Mouse (Mus musculus): ENCODE results near the gene 6430550D23Rik. TPM values are rescaled to one million over a fixed set of nuclear protein-coding genes. Genes with fewer than 3 reads are reported as not detected.

The 6430550D23Rik gene
- polyA plus RNA-seq (2016; fragmentation: Nextera tagmentation; extraction: Ambion mirVana), result 0.79 and 1.4 TPM in 2 replicates

DNA sequence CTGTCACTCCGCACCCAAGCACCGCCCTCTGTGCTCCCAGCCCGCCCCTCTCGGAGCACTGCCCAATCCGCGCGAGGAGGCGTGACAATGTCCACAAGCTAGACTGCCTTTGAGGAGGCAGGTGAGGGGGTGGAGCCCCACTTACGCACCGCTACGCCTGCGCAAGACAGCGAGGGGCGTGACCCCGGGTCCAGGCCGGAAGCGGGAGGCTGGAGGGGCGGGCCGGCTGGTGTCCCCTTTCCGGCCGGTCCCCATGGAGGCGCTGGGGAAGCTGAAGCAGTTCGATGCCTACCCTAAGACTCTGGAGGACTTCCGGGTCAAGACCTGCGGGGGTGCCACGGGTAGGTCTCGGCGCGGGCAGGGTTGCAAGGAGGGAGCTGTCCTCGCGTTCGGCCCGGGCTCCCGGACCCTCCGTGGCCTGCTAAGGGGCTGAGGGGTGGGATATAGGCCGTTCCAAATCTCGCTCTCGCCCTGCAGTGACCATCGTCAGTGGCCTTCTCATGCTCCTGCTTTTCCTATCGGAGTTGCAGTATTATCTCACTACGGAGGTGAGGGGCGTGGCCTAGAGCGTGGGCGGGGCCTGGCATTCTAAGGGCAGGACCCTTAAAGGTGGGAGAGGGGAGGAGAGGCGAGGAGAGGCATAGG is at the start of gene 6430550D23Rik, which contains the start of gene Ergic3:
TSS of gene 6430550D23Rik (minus strand) at position 90 of the 645 bp plus-strand sequence.
TSS of gene Ergic3 (plus strand) at position 158 of the 645 bp plus-strand sequence.
- Histone ChIP-seq H3K9me3 (no peaks in the 10 kb centered on the region), H3K4me1 (peaks cover 13% of the 10 kb centered on the region), H3K27ac (peak within 1 kb of the TSS; percentile 92), H3K36me3 (peaks cover 39% of the 10 kb centered on the region), H3K27me3 (ENCODE audit: insufficient read depth, poor library complexity, severe bottlenecking) (no peaks in the 10 kb centered on the region), H3K4me3 (peak within 1 kb of the TSS; percentile 90)
- peak; percentile 99 for DNase-seq (ENCODE audit: low spot score)
- under 1% methylated on average over 45 of the region's 45 CpGs for WGBS

DNA sequence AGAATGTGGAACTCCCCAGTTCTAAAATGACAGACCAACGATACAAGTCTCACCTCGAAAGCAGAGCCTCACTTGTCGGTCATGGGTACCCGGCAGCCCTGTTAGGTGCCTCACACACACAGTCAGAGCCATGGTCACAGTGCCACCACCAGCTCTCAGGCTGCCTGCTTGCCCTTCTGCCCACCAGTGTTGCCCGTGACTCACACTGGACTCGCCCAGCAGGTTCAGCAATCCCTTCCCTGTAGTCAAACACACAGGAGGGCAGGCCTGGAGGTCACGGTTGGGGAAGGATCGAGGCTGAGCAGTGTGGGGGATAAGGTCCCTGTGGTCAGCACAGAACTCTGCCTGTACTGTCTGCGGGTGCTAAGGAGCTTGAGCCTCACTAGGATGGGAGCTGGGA is 45.0 kb upstream of the 6430550D23Rik start, which contains the start of gene Fer1l4:
TSS of gene Fer1l4 (minus strand) at position 132 of the 400 bp plus-strand sequence.
- Histone ChIP-seq H3K4me3 (no peak within 1 kb of the TSS), H3K4me1 (peaks cover 4% of the 10 kb centered on the region; the same call in 1 of the 2 replicates), H3K36me3 (no peaks in the 10 kb centered on the region), H3K27me3 (ENCODE audit: insufficient read depth, poor library complexity, severe bottlenecking) (peaks cover 31% of the 10 kb centered on the region), H3K27ac (no peak within 1 kb of the TSS), H3K9me3 (no peaks in the 10 kb centered on the region)
- DNase-seq (ENCODE audit: low spot score), result no peak
- 72% methylated on average over 9 of the region's 9 CpGs for WGBS

DNA sequence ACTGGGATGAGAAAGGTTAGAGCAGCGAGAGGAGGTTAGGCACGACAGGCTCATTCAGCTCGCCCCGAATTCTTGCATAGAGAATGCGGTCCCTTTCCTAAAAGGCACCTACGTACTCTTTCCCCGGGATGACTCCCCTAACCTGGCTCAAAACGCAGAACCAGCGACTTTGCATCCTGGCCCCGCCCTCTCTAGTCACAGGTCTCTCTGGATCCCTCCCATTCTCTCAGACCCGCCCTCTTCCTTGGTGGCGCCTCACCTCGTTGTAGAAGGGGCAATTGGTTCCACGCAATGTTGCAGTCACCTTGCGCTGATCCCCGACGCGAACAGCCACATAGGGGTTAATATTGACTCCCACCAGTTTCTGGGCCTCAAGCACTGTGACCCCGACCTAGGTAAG is 40.2 kb upstream of the 6430550D23Rik start:
- Histone ChIP-seq H3K9me3 (no peaks in the 10 kb centered on the region), H3K27me3 (ENCODE audit: insufficient read depth, poor library complexity, severe bottlenecking) (peaks cover 76% of the 10 kb centered on the region), H3K27ac (no peak overlapping the region), H3K36me3 (no peaks in the 10 kb centered on the region), H3K4me3 (peak overlapping the region; percentile 33), H3K4me1 (peaks cover 7% of the 10 kb centered on the region; the same call in 1 of the 2 replicates)
- 7% methylated on average over 19 of the region's 19 CpGs for WGBS
- no peak for DNase-seq (ENCODE audit: low spot score)

DNA sequence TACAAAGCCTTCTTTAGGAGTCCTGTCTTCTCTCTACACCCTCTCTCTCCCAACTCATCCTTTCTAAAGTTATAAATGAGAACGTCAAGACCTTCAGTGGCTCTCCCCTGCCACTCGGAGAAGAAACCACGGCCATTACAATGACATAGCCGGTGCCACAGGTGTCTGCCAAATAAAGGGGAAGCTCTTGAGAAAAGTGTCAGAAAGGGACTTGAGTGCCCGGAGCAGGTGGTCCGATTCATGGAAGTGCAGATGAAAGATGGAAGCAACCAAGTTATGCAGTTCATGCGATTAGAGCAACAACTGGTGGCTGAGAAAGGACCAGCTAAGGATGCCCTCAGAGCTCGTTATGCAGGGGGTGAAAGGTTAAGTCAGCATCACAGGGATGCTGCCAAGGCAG is 35.1 kb upstream of the 6430550D23Rik start:
- 79% methylated on average over 8 of the region's 8 CpGs for WGBS

DNA sequence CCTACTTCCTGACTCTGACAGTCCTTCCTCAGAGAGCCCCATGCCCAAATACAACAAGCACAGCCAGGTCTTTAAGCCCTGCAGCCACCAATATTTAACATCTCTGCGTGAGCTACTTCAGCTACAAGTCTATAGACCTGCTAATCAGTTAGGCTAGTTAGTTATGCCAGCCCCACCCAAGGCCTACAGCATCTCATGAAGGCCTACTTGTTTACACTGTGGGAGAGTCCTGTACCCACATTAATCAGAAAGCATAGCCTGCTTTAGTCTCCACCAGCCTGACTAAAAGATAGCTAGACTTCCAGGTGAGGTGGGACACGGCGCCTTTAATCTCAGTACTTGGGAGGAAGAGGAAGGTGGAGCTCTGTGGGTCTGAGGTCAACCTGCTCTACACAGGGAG is 31.6 kb upstream of the 6430550D23Rik start:
- no peak overlapping the region for H3K27ac ChIP-seq
- H3K4me1 ChIP-seq, result no peaks in the 10 kb centered on the region
- no peak overlapping the region for H3K4me3 ChIP-seq
- no peak for DNase-seq (ENCODE audit: low spot score)
- no peaks in the 10 kb centered on the region for H3K36me3 ChIP-seq
- no peaks in the 10 kb centered on the region for H3K9me3 ChIP-seq
- WGBS, result 71% methylated on average over 3 of the region's 3 CpGs
- H3K27me3 ChIP-seq (ENCODE audit: insufficient read depth, poor library complexity, severe bottlenecking), result peaks cover 13% of the 10 kb centered on the region; the same call in 1 of the 2 replicates

More for the DNA sequence above, 35.1 kb upstream of the 6430550D23Rik start:
- no peak overlapping the region for H3K4me3 ChIP-seq
- peaks cover 4% of the 10 kb centered on the region; the same call in 1 of the 2 replicates for H3K4me1 ChIP-seq
- H3K27ac ChIP-seq, result no peak overlapping the region
- H3K27me3 ChIP-seq (ENCODE audit: insufficient read depth, poor library complexity, severe bottlenecking), result peaks cover 47% of the 10 kb centered on the region
- no peak for DNase-seq (ENCODE audit: low spot score)
- no peaks in the 10 kb centered on the region for H3K9me3 ChIP-seq
- no peaks in the 10 kb centered on the region for H3K36me3 ChIP-seq

DNA sequence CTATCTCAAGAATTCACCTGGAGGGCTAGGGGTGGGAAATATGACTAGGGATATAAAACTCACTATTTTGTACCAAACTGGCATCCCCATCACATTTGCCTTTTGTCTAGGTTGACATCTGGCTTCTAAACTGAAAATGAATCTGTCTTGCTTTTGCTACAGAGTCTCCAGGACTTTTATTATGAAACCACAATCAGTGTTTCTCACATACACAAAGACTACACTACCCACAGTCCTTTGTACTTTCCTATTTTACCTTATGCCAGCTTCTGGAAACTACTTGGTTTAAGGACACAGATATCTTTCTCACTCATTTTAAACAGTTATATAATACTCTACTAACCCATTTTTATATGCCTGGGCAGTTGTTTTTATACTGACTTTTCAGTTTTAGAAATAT is 17.7 kb upstream of the 6430550D23Rik start:
- Histone ChIP-seq H3K9me3 (no peaks in the 10 kb centered on the region), H3K27me3 (ENCODE audit: insufficient read depth, poor library complexity, severe bottlenecking) (no peaks in the 10 kb centered on the region), H3K4me3 (no peak overlapping the region), H3K36me3 (no peaks in the 10 kb centered on the region), H3K4me1 (peaks cover 7% of the 10 kb centered on the region), H3K27ac (no peak overlapping the region)
- no peak for DNase-seq (ENCODE audit: low spot score)

DNA sequence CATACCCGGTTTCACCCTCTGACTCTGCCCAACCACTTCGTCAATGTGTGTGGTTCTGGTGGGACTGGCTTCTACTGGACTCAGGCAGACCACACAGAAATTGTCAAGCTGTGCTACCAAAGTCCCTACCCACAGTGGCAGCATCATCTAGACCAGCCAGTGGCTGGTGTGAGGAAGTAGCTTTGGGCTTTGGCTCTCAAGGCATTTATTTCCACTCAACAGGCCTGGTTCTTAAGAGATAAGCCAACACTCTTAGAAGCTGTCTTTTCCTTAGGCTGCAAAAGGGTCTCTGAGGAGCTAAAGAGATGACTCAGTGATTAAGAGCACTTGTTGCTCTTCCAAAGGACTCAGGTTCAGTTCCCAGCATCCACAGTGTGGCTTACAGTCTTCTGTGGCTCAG is 14.0 kb upstream of the 6430550D23Rik start:
- WGBS, result 88% methylated on average over 2 of the region's 2 CpGs
- Histone ChIP-seq H3K4me3 (no peak overlapping the region), H3K9me3 (no peaks in the 10 kb centered on the region), H3K27ac (no peak overlapping the region), H3K36me3 (peaks cover 35% of the 10 kb centered on the region), H3K4me1 (peaks cover 10% of the 10 kb centered on the region), H3K27me3 (ENCODE audit: insufficient read depth, poor library complexity, severe bottlenecking) (no peaks in the 10 kb centered on the region)
- DNase-seq (ENCODE audit: low spot score), result no peak

DNA sequence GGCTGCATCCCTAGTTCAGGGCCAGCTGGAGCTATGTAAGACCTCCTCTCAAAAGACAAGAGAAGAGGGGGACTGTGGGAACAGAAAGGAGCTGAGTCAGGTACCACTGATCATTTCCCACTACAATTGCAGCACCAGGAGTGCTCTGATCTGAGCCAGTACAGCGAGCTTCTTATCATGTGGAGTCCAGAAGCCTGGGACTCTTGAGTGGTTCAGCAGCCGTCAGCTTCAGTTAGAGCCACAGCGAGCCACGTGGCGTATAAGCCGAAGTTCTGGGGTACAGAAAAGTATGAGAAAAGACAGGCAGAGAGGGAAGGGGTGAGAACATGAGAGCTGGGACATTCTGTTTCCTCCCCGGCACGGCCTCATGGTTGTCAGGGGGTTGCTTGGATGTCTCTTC is 13.4 kb upstream of the 6430550D23Rik start:
- Histone ChIP-seq H3K27me3 (ENCODE audit: insufficient read depth, poor library complexity, severe bottlenecking) (no peaks in the 10 kb centered on the region), H3K9me3 (no peaks in the 10 kb centered on the region), H3K36me3 (peaks cover 40% of the 10 kb centered on the region), H3K4me3 (no peak overlapping the region), H3K4me1 (peaks cover 10% of the 10 kb centered on the region), H3K27ac (no peak overlapping the region)
- no peak for DNase-seq (ENCODE audit: low spot score)
- WGBS, result 69% methylated on average over 8 of the region's 8 CpGs

DNA sequence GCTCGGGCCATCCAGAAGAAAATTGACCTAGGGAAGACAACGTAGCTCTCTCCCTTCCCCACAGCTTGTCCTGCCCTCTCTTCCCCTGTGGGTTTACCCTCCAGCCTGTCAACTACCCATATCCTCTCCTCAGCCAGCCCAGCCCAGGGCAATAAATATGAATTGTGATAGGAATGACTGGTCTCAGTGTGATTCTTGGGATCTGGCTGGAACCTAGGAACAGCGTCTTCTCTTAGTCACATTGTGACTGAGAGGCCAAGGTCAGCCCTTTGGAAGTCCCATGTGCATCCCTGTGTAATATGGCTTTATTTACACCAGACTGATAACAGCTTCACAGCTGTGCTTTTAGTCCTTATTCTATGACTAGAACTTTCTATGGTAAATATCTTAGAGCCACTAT is 10.3 kb upstream of the 6430550D23Rik start:
- 85% methylated on average over 3 of the region's 3 CpGs for WGBS
- Histone ChIP-seq H3K4me3 (no peak overlapping the region), H3K4me1 (peaks cover 10% of the 10 kb centered on the region), H3K27ac (no peak overlapping the region), H3K27me3 (ENCODE audit: insufficient read depth, poor library complexity, severe bottlenecking) (no peaks in the 10 kb centered on the region), H3K36me3 (peaks cover 72% of the 10 kb centered on the region), H3K9me3 (no peaks in the 10 kb centered on the region)
- DNase-seq (ENCODE audit: low spot score), result no peak

DNA sequence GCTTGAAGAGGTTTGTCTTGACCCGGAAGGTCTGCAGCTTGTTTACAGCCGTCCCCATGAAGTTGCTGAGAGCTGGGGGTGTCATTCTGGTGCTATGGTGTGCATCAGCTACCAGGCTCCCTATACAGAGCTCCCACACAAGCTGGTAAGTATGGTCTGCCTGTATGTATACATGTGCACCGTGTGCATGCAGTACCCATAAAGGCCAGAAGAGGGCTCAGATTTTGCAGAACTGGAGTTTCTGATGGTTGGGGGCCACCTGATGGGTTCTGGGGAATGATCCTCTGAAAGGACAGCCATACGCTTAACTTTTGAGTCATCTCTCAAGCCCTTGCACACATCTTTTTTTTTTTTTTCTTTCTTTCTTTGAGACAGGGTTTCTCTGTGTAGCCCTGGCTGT is 2.4 kb downstream of the 6430550D23Rik start:
- Histone ChIP-seq H3K27me3 (ENCODE audit: insufficient read depth, poor library complexity, severe bottlenecking) (no peaks in the 10 kb centered on the region), H3K4me3 (no peak overlapping the region), H3K4me1 (peaks cover 13% of the 10 kb centered on the region), H3K36me3 (peaks cover 26% of the 10 kb centered on the region), H3K9me3 (no peaks in the 10 kb centered on the region), H3K27ac (no peak overlapping the region)
- 86% methylated on average over 4 of the region's 4 CpGs for WGBS
- DNase-seq (ENCODE audit: low spot score), result no peak

DNA sequence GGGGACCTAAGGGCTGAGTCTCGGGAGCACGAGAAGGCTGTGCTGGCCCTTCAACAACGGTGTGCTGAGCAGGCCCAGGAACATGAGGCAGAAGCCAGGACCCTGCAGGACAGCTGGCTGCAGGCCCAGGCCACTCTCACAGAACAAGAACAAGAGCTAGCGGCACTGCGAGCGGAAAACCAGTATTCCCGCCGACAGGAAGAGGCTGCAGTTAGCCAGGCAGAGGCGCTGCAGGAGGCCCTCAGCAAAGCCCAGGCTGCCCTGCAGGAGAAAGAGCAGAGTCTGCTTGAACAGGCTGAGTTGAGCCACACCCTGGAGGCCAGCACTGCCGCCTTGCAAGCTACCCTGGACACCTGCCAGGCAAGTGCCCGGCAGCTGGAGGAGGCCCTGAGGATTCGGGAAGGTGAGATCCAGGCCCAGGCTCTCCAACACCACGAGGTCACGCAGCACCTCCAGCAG is 15.9 kb downstream of the 6430550D23Rik start:
- H3K27ac ChIP-seq, result peak overlapping the region; percentile 37
- H3K4me3 ChIP-seq, result peak overlapping the region; percentile 16
- peaks cover 26% of the 10 kb centered on the region for H3K4me1 ChIP-seq
- no peaks in the 10 kb centered on the region for H3K27me3 ChIP-seq (ENCODE audit: insufficient read depth, poor library complexity, severe bottlenecking)
- DNase-seq (ENCODE audit: low spot score), result no peak
- 78% methylated on average over 14 of the region's 14 CpGs for WGBS
- H3K36me3 ChIP-seq, result peaks cover 96% of the 10 kb centered on the region
- no peaks in the 10 kb centered on the region for H3K9me3 ChIP-seq

DNA sequence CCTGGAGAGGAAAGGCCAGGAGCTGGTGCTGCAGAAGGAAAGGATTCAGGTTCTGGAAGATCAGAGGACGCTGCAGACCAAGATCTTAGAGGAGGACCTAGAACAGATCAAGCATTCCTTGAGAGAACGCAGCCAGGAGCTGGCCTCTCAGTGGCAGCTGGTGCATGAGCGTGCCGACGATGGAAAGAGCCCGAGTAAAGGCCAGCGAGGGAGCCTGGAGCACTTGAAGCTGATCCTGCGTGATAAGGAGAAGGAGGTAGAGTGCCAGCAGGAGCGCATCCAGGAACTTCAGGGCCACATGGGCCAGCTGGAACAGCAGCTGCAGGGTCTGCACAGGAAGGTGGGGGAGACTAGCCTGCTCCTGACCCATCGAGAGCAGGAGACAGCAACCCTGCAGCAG is 16.6 kb downstream of the 6430550D23Rik start:
- peaks cover 26% of the 10 kb centered on the region for H3K4me1 ChIP-seq

DNA sequence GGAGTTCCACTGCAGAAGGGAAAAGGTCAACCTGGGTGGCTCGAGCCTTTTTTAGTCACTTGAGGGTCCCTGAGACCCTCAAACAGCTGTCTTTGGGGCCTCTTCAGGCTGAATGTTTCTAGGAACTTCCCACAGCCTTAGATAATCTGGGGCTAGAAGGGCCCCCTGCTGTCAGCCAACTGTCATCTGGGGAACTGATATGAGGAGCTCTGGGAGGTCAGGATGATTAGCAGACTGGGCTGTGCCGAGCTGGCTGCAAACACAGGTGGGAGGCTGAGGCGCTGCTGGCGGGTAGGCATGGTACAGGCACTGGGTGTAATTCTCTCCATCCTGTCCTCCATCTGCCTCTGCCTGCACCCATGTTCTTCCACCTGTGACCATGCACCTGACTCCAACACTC is 18.7 kb downstream of the 6430550D23Rik start:
- peak; percentile 92 for DNase-seq (ENCODE audit: low spot score)
- H3K4me3 ChIP-seq, result peak overlapping the region; percentile 38

More for the DNA sequence above, 16.6 kb downstream of the 6430550D23Rik start:
- Histone ChIP-seq H3K4me3 (peak overlapping the region; percentile 9; the same call in 1 of the 2 replicates), H3K36me3 (peaks cover 96% of the 10 kb centered on the region), H3K27me3 (ENCODE audit: insufficient read depth, poor library complexity, severe bottlenecking) (no peaks in the 10 kb centered on the region), H3K9me3 (no peaks in the 10 kb centered on the region), H3K27ac (peak overlapping the region; percentile 37; the same call in 1 of the 2 replicates)
- WGBS, result 81% methylated on average over 10 of the region's 10 CpGs
- no peak for DNase-seq (ENCODE audit: low spot score)

More for the DNA sequence above, 18.7 kb downstream of the 6430550D23Rik start:
- Histone ChIP-seq H3K27me3 (ENCODE audit: insufficient read depth, poor library complexity, severe bottlenecking) (no peaks in the 10 kb centered on the region), H3K4me1 (peaks cover 26% of the 10 kb centered on the region), H3K9me3 (no peaks in the 10 kb centered on the region), H3K36me3 (peaks cover 96% of the 10 kb centered on the region), H3K27ac (peak overlapping the region; percentile 70)
- WGBS, result 25% methylated on average over 4 of the region's 4 CpGs
